Mouse (Mus musculus) cerebellum, adult 2 months (tissue): ENCODE measurements around the gene Nnat.
"Not testable (repeated sequence)": the region's sequence is repeated elsewhere in the genome, so short reads cannot be mapped to it uniquely, and the experiment has no call there.

ENCODE experiments used
- CTCF ChIP-seq: fragments of 200-500 bp; IDR thresholded peaks from 2 replicates; pipeline ENCODE4 v1.5.1; 2011; ENCODE audit warnings: low read depth, mild to moderate bottlenecking, control low read depth, low read length, moderate library complexity, borderline replicate concordance; ENCODE audit not compliant: insufficient read depth
- POLR2A ChIP-seq: fragments of 200-500 bp; IDR thresholded peaks from 2 replicates; pipeline ENCODE4 v1.6.1; 2011; ENCODE audit warnings: low read length, control low read depth, borderline replicate concordance; ENCODE audit not compliant: insufficient read depth

DNA sequence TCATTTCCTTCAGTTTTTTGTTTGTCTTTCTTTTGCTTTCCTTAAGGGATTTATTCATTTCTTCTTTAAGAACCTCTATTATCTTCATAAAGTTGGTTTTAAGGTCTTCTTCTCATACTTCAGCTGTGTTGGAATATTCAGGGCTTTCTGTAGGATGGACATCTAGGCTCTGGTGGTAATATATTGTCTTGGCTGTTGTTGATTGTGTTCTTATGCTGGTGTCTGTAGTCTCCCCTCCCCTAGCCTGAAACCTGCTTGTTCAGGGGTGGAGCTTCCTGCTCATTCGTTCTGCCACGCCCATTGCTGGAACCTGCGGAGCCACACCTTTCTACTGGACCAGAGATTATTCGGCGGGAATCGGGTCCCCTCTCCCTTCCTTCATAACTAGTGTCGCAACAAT lies 25.5 kb downstream of the Nnat start:
- not testable (repeated sequence) for TF ChIP-seq CTCF, POLR2A
